8 mouse cellular contexts compared by ENCODE assay signal in the genomic region with DNA sequence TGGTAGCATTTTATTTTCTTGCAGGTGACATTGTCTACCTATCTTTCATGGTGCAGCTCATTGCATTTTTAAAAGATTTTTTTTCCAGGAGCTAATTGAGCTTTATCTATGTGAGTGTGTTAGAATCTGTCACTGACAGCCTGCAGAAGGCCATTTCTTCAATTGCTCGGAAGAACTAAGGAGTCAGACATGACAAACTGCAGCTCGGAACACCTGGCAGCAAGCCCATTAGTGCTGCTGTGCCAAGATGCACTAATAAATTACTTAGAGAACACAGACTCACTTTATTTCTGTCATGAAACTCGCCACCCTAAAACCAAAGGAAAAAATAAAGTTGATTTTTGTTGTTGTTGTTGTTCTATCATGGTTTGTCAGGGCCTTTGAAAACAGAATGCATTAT.
DNase-seq lines count a peak whose midpoint lies in the region; ATAC-seq and TF ChIP-seq lines count a peak whose summit lies in the region.

No protein-coding gene starts in this region.

- DNase-seq in heart, adult 18-20 months, result peak; percentile 21 to 36
- DNase-seq in right cerebral cortex, postnatal 4 days, result peak; percentile 42
- DNase-seq in right cerebral cortex, postnatal 36 days (ENCODE audit: low spot score in 2 of 2), result no peak
- DNase-seq in kidney, adult 18-20 months, result peak; percentile 62

- H3K9ac ChIP-seq in heart, embryonic 11.5 days (ENCODE audit: low read depth, low read length), result no peak overlapping the region
- H3K9ac ChIP-seq in neural tube, embryonic 15.5 days (replicated peaks), result no peak overlapping the region
- H3K9ac ChIP-seq in intestine, postnatal 0 days (ENCODE audit: low read depth, low read length), result no peak overlapping the region

- H3K4me1 ChIP-seq in heart, embryonic 11.5 days (ENCODE audit: control insufficient read depth, insufficient read depth, low read length), result peaks cover 3% of the 10 kb centered on the region; the same call in 1 of the 2 replicates
- H3K4me1 ChIP-seq in neural tube, embryonic 15.5 days, result no peaks in the 10 kb centered on the region
- H3K4me1 ChIP-seq in intestine, postnatal 0 days (replicated peaks; ENCODE audit: control insufficient read depth, insufficient read depth, low read length), result no peaks in the 10 kb centered on the region

- no peak overlapping the region for H3K4me2 ChIP-seq in heart, embryonic 11.5 days
- H3K4me2 ChIP-seq in neural tube, embryonic 15.5 days, result no peak overlapping the region
- H3K4me2 ChIP-seq in intestine, postnatal 0 days (replicated peaks; ENCODE audit: low read depth), result no peak overlapping the region

- H3K9me3 ChIP-seq in heart, embryonic 11.5 days (replicated peaks; ENCODE audit: control insufficient read depth, low read length), result no peaks in the 10 kb centered on the region
- H3K9me3 ChIP-seq in neural tube, embryonic 15.5 days (replicated peaks), result no peaks in the 10 kb centered on the region
- no peaks in the 10 kb centered on the region for H3K9me3 ChIP-seq in intestine, postnatal 0 days (ENCODE audit: control insufficient read depth)

- ATAC-seq in heart, embryonic 11.5 days (replicated peaks; ENCODE audit: insufficient number of reproducible peaks, low FRiP score, low TSS enrichment), result no peak
- peak; percentile 88 for ATAC-seq in neural tube, embryonic 15.5 days (ENCODE audit: low FRiP score)
- ATAC-seq in erythroid progenitor cell, adult 5-6 weeks (replicated peaks; ENCODE audit: low FRiP score, poor library complexity, severe bottlenecking), result no peak
- ATAC-seq in intestine, postnatal 0 days, result no peak

- no peaks in the 10 kb centered on the region for H3K36me3 ChIP-seq in heart, embryonic 11.5 days (ENCODE audit: control insufficient read depth, insufficient read depth, low read length)
- H3K36me3 ChIP-seq in neural tube, embryonic 15.5 days, result no peaks in the 10 kb centered on the region
- H3K36me3 ChIP-seq in intestine, postnatal 0 days (ENCODE audit: control insufficient read depth, insufficient read depth), result no peaks in the 10 kb centered on the region

- no peak overlapping the region for H3K4me3 ChIP-seq in heart, embryonic 11.5 days (ENCODE audit: low read depth, low read length)
- H3K4me3 ChIP-seq in neural tube, embryonic 15.5 days (replicated peaks), result no peak overlapping the region
- H3K4me3 ChIP-seq in intestine, postnatal 0 days (ENCODE audit: low read depth, low read length), result no peak overlapping the region

- TF ChIP-seq CTCF in intestine, postnatal 0 days (IDR thresholded peaks at IDR 0.05; ENCODE audit: low read depth), result no peak

- 39% methylated on average over 3 of the region's 3 CpGs for WGBS in heart, embryonic 11.5 days (ENCODE audit: insufficient replicate concordance)
- WGBS in neural tube, embryonic 15.5 days, result 19% methylated on average over 3 of the region's 3 CpGs
- WGBS in intestine, postnatal 0 days, result 38% methylated on average over 3 of the region's 3 CpGs

- no peak overlapping the region for H3K27ac ChIP-seq in heart, embryonic 11.5 days (ENCODE audit: low read depth, low read length)
- no peak overlapping the region for H3K27ac ChIP-seq in neural tube, embryonic 15.5 days (replicated peaks)
- H3K27ac ChIP-seq in intestine, postnatal 0 days (ENCODE audit: low read depth, low read length), result no peak overlapping the region

- no peaks in the 10 kb centered on the region for H3K27me3 ChIP-seq in heart, embryonic 11.5 days (ENCODE audit: control insufficient read depth, insufficient read depth, low read length)
- H3K27me3 ChIP-seq in neural tube, embryonic 15.5 days (replicated peaks), result no peaks in the 10 kb centered on the region
- H3K27me3 ChIP-seq in intestine, postnatal 0 days (replicated peaks; ENCODE audit: control insufficient read depth, insufficient read depth, low read length), result no peaks in the 10 kb centered on the region

Comparison
In these comparisons a context has a peak if more than half of its experiments do, and no peak if none do; other contexts are left out.
1. DNase-seq: peak in heart, adult 18-20 months (2 of 2), right cerebral cortex, postnatal 4 days (single experiment) and kidney, adult 18-20 months (single experiment); none in right cerebral cortex, postnatal 36 days (0 of 2).